Mouse (Mus musculus): ENCODE measurements around the gene Txnrd2.

The Txnrd2 gene

GRCm38 (mm10) chr16:18451486-18452181 lies 25.4 kb downstream of the Txnrd2 start:
- DNase-seq (ENCODE audit: inconsistent ontology term): peak; percentile 89

GRCm38 (mm10) chr16:18452361-18452862 lies 26.2 kb downstream of the Txnrd2 start:
- no peak for DNase-seq (ENCODE audit: inconsistent ontology term)

GRCm38 (mm10) chr16:18453846-18454245 lies 27.7 kb downstream of the Txnrd2 start:
- no peak for DNase-seq (ENCODE audit: inconsistent ontology term)

- DNase-seq (ENCODE audit: inconsistent ontology term): no peak
Observed at GRCm38 (mm10) chr16:18455407-18455806, 29.2 kb downstream of the Txnrd2 start.

- DNase-seq (ENCODE audit: inconsistent ontology term): no peak
Observed at GRCm38 (mm10) chr16:18458661-18459060, 32.5 kb downstream of the Txnrd2 start.

GRCm38 (mm10) chr16:18459335-18459954 lies 33.3 kb downstream of the Txnrd2 start:
- DNase-seq (ENCODE audit: inconsistent ontology term): peak; percentile 42

- DNase-seq (ENCODE audit: inconsistent ontology term): peak; percentile 70
Observed at GRCm38 (mm10) chr16:18459955-18460370, 33.8 kb downstream of the Txnrd2 start.

GRCm38 (mm10) chr16:18460826-18461225 lies 34.6 kb downstream of the Txnrd2 start:
- DNase-seq (ENCODE audit: inconsistent ontology term): no peak

GRCm38 (mm10) chr16:18462031-18462430 lies 35.8 kb downstream of the Txnrd2 start:
- DNase-seq (ENCODE audit: inconsistent ontology term): no peak

- DNase-seq (ENCODE audit: inconsistent ontology term): no peak
Observed at GRCm38 (mm10) chr16:18462598-18462997, 36.4 kb downstream of the Txnrd2 start.

- DNase-seq (ENCODE audit: inconsistent ontology term): no peak
Observed at GRCm38 (mm10) chr16:18464271-18464670, 38.1 kb downstream of the Txnrd2 start.

GRCm38 (mm10) chr16:18470829-18471228 lies 44.6 kb downstream of the Txnrd2 start:
- DNase-seq (ENCODE audit: inconsistent ontology term): no peak

- peak; percentile 25 for DNase-seq (ENCODE audit: inconsistent ontology term)
Observed at GRCm38 (mm10) chr16:18471381-18471955, 45.3 kb downstream of the Txnrd2 start.

GRCm38 (mm10) chr16:18471976-18472375 lies 45.8 kb downstream of the Txnrd2 start:
- no peak for DNase-seq (ENCODE audit: inconsistent ontology term)

- no peak for DNase-seq (ENCODE audit: inconsistent ontology term)
Observed at GRCm38 (mm10) chr16:18472416-18472815, 46.2 kb downstream of the Txnrd2 start.

- DNase-seq (ENCODE audit: inconsistent ontology term): no peak
Observed at GRCm38 (mm10) chr16:18472976-18473375, 46.8 kb downstream of the Txnrd2 start.

- no peak for DNase-seq (ENCODE audit: inconsistent ontology term)
Observed at GRCm38 (mm10) chr16:18474021-18474420, 47.8 kb downstream of the Txnrd2 start.

- no peak for DNase-seq (ENCODE audit: inconsistent ontology term)
Observed at GRCm38 (mm10) chr16:18477996-18478395, 51.8 kb downstream of the Txnrd2 start.

GRCm38 (mm10) chr16:18479667-18480066 lies 53.5 kb downstream of the Txnrd2 start:
- DNase-seq (ENCODE audit: inconsistent ontology term): no peak

- no peak for DNase-seq (ENCODE audit: inconsistent ontology term)
Observed at GRCm38 (mm10) chr16:18480933-18481485, 54.8 kb downstream of the Txnrd2 start.

- DNase-seq (ENCODE audit: inconsistent ontology term): no peak
Observed at GRCm38 (mm10) chr16:18482431-18482830, 56.2 kb downstream of the Txnrd2 start.

- no peak for DNase-seq (ENCODE audit: inconsistent ontology term)
Observed at GRCm38 (mm10) chr16:18483839-18484238, 57.7 kb downstream of the Txnrd2 start.
